Mouse (Mus musculus): Measurements from ENCODE around the gene Dcaf8.

The Dcaf8 gene

DNA sequence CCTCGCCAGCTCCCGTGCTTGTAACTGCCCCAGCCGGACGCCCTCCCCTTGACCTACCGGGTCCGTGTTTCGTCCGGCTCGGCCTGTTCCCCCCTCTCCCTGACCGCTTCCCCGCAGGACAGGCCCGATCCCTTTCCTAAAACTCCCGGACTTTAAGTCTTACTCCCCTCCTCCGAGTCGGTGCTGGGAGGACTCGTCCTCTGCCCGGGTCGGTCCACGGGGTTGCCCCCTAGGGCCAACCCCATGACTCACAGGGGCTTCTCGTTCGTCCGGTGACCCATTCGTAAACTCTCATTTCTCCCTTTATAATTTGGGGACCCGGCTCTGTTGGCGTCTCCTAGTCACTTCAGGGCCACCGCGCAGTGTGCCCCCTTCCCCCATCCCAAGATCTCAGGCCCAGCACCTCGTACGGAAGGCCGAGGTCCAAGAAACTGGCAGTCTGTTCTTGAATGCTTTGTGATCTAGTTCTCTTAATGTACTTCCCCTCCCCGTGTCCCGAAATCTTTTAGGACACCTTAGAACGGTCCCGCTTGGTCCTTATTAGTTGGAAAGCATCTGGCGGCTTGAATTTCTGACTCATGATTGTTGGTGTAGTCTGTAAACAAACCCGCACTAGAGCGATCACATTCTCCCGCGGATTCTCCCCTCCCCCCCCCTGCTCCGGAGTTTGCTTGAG lies 533 bp downstream of the Dcaf8 start:
- peak in 1 of 2 experiments; percentile 32 for DNase-seq (ENCODE audit: low spot score in 2 of 2)

GRCm38 (mm10) chr1:172148955-172149815 lies 1.3 kb downstream of the Dcaf8 start:
- DNase-seq (ENCODE audit: low spot score in 2 of 2), result no peak

DNA sequence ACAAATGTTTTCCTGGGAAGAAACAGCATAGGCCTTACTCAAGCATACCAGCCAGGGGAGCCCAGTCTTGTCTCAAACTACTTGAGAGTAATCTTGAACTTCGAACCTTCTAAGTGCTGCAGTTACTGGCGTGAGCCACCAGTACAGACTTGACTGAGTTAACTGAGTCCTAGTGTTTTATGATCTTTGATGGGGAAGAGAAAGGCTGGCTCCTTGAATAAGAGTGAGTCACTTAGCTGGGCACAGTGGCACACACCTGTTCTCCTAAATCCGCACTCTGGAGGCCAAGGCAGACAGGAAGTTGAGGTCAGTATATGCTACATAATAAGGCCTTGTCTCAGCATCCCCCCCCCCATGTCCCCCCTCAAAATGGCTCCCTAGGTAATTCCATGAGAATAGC lies 6.7 kb downstream of the Dcaf8 start:
- no peak for DNase-seq (ENCODE audit: low spot score in 2 of 2)

DNA sequence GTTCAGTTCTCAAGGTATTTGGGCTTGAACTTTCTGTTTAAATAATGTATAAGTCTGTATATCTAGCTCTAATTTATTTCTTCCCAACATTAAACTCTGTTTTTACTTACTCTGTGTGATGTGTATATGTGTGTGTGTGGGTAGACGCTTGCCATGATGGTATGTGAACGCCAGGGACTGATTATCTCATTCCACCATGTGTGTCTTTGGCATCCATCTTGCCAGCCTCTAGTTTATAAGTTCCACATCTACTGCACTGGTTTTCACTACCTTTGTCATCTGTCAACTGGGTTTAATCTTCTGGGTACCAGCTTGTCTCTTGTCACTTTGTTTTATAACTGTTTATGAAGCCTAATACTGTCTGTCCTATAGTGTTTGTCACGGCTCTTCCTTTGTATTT lies 7.6 kb downstream of the Dcaf8 start:
- DNase-seq (ENCODE audit: low spot score in 2 of 2), result no peak

DNA sequence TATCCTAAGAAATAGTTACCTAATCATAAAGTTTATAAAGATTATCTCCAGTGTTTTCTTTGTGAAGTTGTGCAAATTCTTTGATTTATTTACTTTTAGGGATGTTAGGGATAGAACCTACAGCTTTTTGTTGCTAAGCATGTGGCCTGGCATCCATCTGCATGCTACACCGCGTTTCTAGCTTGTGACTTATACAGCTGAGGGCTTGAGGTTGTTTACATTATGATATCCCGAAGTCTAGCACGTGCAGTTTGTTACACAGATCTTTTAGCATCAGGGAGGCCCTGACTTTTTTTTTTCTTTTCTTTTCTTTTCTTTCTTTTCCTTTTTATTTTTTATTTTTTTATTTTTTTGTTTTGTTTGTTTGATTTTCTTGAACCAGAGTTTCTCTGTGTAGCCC lies 12.1 kb downstream of the Dcaf8 start:
- no peak for DNase-seq (ENCODE audit: low spot score in 2 of 2)

- no peak for DNase-seq (ENCODE audit: low spot score in 2 of 2)
Measured at GRCm38 (mm10) chr1:172160508-172160907, 12.6 kb downstream of the Dcaf8 start.

- DNase-seq (ENCODE audit: low spot score in 2 of 2), result peak in 1 of 2 experiments; percentile 66
Measured at GRCm38 (mm10) chr1:172162009-172162408, 14.1 kb downstream of the Dcaf8 start.

- no peak for DNase-seq (ENCODE audit: low spot score in 2 of 2)
Measured at GRCm38 (mm10) chr1:172162959-172163358, 15.1 kb downstream of the Dcaf8 start.

GRCm38 (mm10) chr1:172167911-172168310 lies 20.0 kb downstream of the Dcaf8 start:
- DNase-seq (ENCODE audit: low spot score in 2 of 2), result no peak

DNA sequence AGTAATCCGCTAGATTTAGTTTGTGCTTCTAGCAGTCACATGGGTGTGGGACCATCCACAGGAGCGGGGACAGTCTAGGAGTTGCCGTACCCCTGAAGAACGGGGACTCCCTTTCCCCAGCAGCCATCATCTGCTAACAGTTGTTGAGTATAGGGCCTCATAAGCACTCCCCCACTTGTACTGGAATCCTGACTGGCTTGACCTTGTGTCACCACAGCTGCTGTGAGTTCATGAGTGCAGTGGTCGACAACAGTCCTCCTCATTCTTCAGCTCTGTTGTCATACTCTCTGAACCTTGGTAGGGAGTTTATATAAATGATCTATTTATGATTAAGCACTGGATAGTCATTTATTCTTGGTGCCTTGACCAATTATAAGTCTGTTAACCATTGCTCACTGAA lies 21.9 kb downstream of the Dcaf8 start:
- DNase-seq (ENCODE audit: low spot score in 2 of 2), result no peak

GRCm38 (mm10) chr1:172172381-172172780 lies 24.5 kb downstream of the Dcaf8 start:
- DNase-seq (ENCODE audit: low spot score in 2 of 2), result no peak

DNA sequence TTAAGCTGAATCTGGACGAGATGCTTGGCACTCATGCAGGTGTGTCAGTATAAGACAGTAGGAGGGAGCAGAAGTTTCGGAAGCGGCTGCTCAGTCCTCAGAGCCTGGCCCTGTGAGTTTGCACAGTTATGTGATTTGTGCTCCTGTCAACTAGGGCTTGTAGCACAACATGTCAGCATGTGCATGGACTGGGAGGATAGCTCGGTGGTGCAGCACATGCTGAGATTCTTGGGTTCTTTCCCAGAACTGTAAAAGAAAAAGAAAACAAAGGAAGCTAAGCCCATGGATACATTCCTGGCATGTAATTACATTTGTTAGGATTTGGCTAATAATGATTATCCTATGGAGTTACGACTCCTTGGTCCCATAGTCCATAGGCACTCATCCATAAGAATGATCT lies 25.3 kb downstream of the Dcaf8 start:
- no peak for DNase-seq (ENCODE audit: low spot score in 2 of 2)

DNA sequence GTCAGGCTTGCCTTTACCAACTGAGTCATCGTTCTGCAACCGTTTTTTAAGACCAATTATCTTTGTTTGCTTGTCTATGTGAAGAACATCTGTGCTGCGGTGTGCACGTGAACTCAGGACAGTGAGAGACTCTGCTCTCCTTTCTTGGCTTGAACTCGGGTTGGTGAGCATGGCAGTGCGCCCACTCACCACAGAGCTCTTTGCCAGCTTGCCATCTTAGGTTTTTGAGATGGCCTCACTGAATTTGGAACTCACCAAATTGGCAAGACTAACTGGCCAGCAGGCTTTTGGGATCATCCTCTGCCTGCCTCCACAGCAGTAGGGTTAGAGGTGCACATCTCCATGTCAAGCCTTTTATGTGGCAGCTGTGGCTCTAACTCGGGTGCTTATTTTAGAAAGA lies 29.9 kb downstream of the Dcaf8 start:
- no peak for DNase-seq (ENCODE audit: low spot score in 2 of 2)

DNA sequence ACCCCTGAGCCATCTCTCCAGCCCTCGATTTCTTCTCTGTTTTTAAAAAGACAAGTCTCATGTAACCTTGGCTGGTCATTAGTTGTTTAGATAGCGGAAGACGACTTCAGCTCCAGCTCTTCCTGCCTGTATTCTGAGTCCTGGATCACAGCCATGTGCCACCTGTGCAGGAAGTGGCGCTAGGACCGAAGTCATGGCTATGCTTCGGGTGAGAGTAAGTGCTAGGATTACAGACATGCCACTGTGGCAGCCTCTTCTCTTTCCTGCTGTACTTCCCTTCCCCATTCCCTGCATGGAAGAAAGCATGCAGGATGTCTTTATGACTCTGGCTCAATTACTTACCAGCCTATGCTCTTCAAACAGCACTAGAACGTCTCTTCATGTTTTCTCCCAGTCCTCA lies 31.2 kb downstream of the Dcaf8 start:
- DNase-seq (ENCODE audit: low spot score in 2 of 2), result no peak

DNA sequence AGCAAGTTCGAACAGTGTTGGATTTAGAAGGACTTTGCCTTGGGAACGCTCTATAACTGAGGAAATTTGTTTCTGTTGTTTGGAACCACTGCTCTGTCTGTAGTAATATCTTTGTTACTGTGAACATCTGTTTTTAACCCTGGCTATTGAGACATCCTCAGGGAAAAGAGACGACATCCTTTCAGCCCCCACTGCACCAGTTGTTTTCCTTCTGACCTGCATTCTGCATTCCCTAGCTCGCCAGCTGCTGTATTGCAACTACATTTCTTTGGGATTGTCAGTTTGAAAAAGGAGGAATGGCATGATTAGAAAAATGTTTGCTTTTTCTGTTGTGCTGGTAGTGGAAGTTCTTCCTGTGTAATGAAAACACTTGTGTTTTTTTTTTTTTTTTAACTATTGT lies 33.0 kb downstream of the Dcaf8 start:
- DNase-seq (ENCODE audit: low spot score in 2 of 2), result no peak

DNA sequence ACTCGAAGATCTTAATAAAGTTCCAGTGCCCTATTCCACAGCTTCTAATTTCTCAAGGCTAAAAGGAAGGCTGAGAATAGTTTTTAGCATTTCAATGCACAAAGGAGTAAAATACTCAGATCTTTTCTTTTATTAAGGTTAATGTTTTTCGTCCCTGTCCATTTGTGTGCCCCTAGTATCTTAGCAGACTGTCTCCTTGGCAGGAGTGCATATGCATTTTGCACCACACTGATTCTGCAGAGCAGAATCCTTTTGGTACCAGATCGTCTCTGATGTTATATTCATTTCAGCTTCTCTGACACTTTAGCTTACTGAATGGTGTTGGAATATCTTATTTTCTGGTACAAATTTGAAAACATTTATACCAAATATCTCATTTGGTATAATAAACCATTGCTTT lies 33.9 kb downstream of the Dcaf8 start:
- DNase-seq (ENCODE audit: low spot score in 2 of 2), result no peak

DNA sequence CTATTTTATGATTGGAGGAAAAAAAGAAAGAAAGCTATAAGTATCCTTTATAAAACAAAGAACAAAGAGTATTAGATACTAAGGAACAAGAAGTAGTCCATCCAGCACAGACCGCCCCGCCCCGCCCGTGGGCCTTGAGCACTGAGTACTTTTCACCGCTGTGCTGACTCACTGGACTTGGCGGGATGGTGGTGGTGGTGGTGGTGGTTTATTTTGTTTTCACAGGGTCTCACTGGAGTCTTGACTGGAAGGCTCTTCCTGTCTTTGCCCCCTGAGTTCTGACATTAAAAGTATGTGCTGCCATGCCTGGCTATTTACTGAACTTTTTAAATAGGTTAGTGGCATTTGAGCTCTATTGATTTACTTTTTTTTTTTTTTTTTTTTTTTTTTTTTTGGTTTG lies 35.2 kb downstream of the Dcaf8 start:
- no peak for DNase-seq (ENCODE audit: low spot score in 2 of 2)

- DNase-seq (ENCODE audit: low spot score in 2 of 2), result no peak
Measured at GRCm38 (mm10) chr1:172183915-172184314, 36.0 kb downstream of the Dcaf8 start.

GRCm38 (mm10) chr1:172186401-172187289 lies 38.8 kb downstream of the Dcaf8 start:
- no peak for DNase-seq (ENCODE audit: low spot score in 2 of 2)

DNA sequence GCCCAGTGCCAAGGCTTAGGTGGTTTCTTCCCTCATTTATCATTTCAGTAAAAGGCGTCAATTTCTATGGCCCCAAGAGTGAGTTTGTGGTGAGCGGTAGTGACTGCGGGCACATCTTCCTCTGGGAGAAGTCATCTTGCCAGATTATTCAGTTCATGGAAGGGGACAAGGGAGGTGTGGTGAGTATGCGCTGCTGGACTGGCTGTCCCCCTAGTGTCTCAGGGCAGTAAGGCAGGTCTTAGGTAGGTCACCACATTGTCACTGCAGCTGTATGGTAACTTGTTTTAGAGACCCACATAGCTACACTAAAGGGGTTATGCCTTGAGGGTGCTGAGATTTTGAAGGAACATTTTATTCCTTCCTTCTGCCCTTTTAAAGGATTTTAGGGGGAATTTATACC lies 41.0 kb downstream of the Dcaf8 start:
- no peak for DNase-seq (ENCODE audit: low spot score in 2 of 2)

DNA sequence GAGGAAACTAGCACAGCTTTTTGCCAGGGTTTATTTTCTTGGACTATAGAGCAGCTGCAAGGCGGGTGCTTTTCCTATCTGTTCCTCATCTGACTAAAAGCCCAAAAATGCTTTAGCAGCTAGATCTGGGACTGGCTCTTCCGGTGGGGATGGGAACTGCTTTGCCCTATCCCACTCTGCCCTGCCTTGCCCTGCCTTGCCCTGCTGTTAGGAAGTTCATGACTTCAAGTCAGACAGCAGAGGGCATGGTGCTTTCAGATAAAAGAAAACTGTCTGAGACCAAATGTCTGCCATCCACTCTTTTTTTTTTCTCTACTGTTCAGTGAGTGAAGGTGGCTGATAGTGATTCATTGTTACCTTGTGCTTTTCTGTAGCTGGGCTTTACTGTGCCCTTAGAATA lies 43.7 kb downstream of the Dcaf8 start:
- DNase-seq (ENCODE audit: low spot score in 2 of 2), result no peak

DNA sequence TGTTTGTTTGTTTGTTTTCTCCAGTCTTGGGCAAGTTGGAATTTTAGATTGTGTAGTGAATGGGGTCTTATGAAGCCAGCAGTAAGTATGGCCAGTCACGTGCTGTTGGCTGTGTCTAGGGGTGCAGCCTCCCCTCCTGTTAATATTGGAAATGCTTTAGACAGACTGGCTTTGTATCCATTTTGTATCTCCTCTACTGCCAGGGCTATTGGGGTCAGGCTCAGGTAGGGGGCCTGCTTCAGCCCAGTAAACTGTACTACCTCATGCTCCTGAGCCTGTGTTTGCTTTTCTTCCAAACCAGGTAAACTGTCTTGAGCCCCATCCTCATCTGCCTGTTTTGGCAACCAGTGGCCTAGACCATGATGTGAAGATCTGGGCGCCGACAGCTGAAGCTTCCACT lies 44.3 kb downstream of the Dcaf8 start:
- no peak for DNase-seq (ENCODE audit: low spot score in 2 of 2)

All from left cerebral cortex, adult 9 months (tissue).